Mouse (Mus musculus) right cerebral cortex, postnatal 25 days (tissue): ENCODE data around the gene Nipal4.
"Not testable (repeated sequence)": the region's sequence is repeated elsewhere in the genome, so short reads cannot be mapped to it uniquely, and the experiment has no call there.

ENCODE experiments used
- DNase-seq: peaks from one replicate; pipeline ENCODE4 v3.0.0; 2022

Nipal4 gene

DNA sequence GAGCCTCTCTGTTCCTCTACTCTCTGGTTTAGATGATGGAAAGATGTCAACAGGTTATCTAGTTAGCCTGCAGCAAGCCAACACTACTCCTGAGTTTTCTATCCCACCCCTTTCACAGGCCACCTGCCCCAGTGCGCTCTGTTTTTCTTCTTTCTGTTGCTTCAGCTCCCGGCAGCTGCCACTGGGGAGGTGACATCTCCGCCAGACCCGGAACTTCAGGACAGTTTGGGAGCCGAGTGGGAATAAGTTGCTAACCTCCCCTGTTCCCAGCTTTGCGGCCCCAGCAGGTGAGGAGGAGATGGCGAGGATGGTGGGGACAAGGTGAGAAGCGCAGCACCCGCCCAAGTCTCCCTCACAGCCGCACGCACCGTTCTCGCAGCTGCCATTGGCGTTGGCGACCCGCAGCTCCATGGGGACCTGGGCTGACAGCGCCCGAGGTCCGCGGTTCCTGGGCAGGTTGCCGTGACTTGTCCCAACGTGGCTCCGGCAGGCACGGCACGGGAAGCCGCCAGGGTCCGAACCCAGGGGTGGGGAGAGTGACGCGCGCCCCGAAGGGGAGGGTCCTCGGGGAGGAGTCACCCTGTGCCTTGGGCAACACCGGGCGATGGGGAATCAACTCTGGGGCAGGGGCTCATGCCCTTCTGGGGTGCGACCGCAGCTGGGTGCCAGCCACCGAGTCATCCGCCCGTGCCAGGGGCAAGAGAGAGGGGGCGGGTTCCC, at the start of gene Nipal4:
TSS of gene Nipal4 (minus strand) at position 643 of the 720 bp plus-strand sequence.
- DNase-seq: no peak

DNA sequence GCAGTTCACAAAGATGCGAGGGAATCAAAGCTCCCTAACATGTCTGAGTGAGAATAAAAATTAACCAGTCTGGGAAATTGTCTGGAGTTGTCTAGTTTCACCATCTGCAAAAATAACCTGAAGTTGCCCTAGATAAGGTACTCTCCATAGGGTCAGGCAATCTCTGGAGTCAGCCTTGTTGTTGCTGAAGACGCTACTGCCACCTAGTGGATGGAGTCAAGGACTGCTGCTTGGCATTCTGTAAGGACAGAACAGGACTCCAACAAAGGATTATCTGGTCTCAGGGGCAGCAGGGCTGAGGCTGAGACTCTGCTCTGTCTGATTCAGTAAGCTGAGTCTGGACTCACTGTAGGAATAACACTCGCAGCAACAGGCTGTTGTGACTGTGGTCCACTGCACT, 49.0 kb upstream of the Nipal4 start:
- DNase-seq: no peak

GRCm38 (mm10) chr11:46214368-46215230, 48.3 kb upstream of the Nipal4 start:
- DNase-seq: no peak

DNA sequence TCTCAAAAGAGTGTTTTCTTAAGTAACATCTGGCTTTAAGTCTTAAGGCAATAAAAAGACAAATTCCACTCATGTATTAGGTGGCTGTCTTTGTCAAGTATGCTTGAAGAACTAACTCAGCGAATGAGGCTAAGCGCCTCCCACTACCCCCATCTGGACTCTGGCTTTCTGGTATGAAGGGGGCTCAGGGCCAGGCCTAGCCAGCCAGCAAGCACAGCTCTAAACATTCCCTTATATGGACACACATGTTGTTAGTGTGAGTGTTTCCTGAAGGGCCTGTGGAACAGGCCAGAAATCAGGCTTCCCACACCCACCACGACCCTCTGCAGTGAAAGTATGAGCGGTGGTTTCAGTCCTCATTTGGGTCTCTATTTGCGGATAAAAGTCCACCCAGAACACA, 47.5 kb upstream of the Nipal4 start:
- DNase-seq: no peak

- DNase-seq: no peak
These were observed 45.5 kb upstream of the Nipal4 start for GRCm38 (mm10) chr11:46211858-46212257.

- no peak for DNase-seq
These were observed 43.6 kb upstream of the Nipal4 start for GRCm38 (mm10) chr11:46209884-46210283.

DNA sequence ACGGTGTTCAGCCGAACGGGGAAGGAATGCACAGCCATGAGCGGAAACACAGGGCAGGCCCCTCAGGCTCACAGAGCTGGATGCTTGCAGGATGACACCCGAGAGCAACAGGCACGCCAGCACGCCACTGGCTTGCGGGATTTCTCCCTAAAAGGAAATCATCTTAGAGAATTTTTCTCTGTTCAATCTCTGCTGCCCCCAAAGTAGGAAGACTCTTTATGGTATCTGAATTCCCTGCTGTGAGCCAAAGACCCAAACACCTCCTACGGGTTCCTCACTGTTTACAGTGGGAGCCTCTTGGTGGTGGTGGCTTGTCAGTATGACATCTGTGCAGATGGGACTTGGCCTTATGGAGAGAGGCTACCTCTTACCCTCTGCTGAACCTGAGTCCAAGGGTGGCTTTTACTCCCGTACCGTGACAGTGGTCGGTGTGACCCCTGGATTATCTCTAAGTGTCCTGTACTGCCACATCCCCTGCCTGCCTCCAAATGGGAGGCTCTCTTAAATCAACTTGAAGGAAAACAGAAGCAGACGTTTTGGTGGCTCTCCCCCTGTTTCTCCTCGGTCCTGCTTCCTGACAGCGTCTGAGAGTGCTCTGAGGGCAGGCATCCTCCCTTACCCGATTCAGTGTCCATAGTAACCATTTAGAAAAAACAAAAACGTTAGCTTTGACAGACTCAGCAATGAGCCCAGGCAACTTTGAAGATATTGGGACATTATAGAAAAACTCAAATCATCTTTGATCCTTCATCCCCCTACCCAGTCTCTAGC, 39.5 kb upstream of the Nipal4 start:
- DNase-seq: no peak

DNA sequence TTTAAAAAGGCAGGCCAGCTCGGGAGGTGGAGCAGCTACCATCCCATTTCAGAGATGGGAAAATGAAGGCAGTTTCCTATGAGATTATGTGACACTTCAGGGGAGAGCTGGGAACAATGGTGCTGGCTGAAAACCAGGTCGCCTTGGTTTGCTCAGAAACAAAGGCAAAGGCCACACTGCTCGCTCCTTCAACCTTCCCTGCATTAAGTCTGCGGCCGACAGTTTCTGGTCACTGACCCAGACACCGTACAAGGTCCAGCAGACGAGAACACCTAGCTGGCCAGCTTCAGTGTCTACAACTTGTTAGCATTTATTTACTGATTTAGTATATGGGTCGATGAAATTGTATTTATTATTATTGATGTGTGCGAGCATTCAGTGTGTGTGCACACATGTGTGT, 38.5 kb upstream of the Nipal4 start:
- no peak for DNase-seq

DNA sequence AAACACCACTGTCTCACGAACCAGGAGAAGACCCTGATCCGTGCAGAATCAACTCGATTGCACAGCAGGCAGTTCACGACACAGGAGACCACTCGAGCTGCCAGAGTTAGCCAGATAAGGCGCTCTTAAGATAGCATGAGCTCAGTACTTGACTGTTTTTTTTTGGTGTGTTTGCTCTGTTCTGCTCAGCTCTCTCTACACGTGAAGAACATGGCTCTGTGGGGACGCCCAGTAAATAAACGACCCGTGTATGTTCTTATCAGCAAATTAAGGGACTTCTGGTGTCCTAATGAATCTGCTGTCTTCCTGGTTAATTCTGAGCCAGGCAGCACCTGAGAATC, 36.2 kb upstream of the Nipal4 start:
- no peak for DNase-seq

- peak; percentile 67 for DNase-seq
These were observed 35.6 kb upstream of the Nipal4 start for GRCm38 (mm10) chr11:46201636-46202546.

DNA sequence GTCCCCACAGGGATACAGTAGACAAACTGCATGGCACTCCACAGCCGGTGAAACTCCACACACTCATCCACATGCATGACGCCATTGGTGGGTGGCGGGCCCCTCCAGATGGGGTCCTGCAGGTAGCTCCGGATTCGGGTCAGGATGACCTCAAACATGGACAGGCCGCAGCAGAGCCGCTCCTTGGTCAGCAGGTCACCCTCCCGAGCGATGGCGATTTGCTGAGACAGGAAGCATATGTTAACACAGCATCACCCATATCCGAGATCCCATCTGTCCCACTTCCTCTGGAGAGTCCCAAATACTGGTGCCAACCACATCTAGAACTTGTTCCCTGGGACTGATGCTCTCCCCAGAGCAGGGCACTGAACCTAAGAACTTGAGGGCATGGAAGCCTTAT, 34.4 kb upstream of the Nipal4 start:
- no peak for DNase-seq

GRCm38 (mm10) chr11:46194175-46194574, 27.9 kb upstream of the Nipal4 start:
- no peak for DNase-seq

DNA sequence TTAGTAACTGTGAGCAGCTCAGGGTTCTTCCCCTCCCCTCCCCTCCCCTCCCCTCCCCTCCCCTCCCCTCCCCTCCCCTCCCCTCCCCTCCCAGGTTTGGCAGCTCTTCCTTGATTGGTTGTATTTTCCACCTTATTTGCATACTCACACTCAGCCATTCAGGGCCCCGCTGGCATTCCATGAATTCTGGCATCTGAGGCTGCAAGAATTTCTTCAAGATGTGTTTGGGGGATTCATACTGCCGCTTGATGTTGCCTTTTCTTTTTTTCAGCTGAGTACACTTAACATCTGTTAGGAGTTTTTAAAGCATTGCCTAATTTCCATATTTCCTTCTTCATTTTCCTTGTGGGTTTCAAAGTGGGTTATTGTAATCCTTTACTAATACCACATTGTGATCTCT, 22.0 kb upstream of the Nipal4 start:
- DNase-seq: no peak

- DNase-seq: peak; percentile 54
These were observed 19.2 kb upstream of the Nipal4 start for GRCm38 (mm10) chr11:46185486-46185885.

- no peak for DNase-seq
These were observed 18.6 kb upstream of the Nipal4 start for GRCm38 (mm10) chr11:46184946-46185345.

DNA sequence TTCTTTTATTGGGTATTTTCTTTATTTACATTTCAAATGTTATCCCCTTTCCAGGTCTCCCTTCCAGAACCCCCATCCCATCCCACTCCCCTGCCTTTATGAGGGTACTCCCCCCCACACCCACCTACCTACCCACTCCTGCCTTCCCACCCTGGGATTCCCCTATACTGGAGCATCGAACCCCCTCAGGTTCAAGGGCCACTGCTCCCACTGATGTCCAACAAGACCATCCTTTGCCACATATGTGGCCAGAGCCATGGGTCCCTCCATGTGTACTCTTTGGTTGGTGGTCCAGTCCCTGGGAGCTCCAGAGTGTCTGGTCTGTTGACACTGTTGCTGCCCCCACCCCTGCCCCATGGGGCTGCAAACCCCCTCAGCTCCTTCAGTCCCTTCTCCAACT, 15.7 kb upstream of the Nipal4 start:
- DNase-seq: not testable (repeated sequence)

DNA sequence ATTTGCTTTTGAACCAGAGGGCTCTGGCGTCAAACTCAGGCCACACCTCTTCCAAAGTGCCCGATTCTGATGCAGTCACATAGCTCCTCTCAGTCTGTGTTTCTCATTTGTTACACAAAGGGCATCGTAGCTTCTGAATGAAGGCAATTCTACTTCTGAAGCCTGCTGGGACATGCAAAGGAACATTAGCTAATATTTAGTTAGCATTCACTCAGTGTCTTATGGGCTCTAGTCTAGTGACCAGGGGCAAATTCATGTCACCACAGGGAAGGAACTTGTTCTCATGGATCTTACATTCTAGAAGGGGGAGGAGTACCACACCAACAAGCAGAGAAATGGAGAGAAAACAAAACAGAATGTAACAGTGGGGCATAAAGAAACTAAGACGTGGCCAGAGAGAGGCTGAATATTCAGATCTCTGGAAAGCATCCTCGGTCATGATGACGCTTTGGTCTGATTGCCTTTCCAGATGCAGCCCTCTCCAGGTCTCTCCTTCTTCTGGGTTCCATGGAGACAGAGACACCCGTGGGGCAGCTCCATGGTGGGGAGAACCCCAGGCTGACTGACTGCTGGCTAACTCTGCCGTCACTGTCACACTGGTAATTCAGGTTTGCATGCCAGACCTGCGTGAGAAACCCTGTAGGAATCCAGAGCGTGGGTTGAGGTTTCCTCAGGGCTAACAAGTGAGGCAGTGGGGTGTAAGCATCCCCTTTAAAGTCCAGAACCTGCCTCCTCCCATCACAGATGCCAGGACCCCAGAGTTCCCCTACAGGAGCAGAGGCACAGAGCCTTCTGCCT, 11.1 kb upstream of the Nipal4 start:
- DNase-seq: no peak

GRCm38 (mm10) chr11:46176155-46176554, 9.8 kb upstream of the Nipal4 start:
- DNase-seq: no peak

GRCm38 (mm10) chr11:46172128-46172527, 5.8 kb upstream of the Nipal4 start:
- no peak for DNase-seq

- no peak for DNase-seq
These were observed 3.6 kb upstream of the Nipal4 start for GRCm38 (mm10) chr11:46169908-46170307.

DNA sequence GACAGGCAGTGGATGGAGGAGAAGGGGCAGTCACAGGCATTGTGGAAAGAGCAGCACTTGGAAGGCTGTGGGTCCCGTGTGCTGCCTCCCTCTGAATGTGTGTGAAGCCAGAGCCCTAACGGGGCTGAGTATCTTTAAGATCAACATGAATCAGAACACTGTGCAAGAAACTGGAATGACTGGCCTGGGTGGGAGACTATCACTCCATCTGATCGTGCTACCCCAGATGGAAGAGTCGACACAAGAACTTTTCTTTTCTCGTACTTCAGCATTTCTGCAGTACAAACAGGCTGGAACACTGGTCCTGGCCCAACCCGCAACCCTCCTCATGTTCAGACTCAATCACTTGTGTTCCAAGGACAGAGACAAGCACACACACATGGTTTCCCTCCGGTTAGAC, 2.2 kb upstream of the Nipal4 start:
- no peak for DNase-seq

DNA sequence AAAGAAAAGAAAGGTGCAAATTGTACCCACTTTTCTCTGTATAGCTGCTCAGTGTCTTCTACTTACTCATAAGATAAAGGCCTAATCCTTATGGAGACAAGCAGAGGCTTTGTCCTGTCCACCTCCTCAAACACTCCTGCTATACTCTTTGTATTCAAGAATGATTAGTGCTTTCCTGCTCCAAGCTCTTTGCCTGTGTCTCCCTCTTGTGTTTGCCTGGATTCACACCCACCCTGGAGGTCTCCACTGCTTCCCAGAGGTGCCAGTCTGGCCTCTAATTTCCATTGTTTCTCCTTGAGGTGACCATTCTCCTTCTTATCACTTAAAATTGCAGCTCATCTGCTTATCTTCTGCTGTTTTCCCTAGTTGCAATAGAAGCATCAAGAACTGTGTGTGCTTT, 8.8 kb downstream of the Nipal4 start:
- no peak for DNase-seq
